Mouse (Mus musculus) liver, embryonic 18 days (tissue): Measurements from ENCODE around the gene Phf3. TPM values are rescaled to one million over a fixed set of nuclear protein-coding genes. Genes with fewer than 3 reads are reported as not detected.

Experiments used
- polyA plus RNA-seq: library from polyadenylated mRNA; depleted of rRNA; stranded (reverse); fragments of >200 nt; gene quantifications from 2 replicates; pipeline ENCODE4 v1.2.3, GENCODE M21; 2012; rRNA removed

Gene Phf3
- polyA plus RNA-seq = 12.1 and 13.2 TPM in 2 replicates

DNA sequence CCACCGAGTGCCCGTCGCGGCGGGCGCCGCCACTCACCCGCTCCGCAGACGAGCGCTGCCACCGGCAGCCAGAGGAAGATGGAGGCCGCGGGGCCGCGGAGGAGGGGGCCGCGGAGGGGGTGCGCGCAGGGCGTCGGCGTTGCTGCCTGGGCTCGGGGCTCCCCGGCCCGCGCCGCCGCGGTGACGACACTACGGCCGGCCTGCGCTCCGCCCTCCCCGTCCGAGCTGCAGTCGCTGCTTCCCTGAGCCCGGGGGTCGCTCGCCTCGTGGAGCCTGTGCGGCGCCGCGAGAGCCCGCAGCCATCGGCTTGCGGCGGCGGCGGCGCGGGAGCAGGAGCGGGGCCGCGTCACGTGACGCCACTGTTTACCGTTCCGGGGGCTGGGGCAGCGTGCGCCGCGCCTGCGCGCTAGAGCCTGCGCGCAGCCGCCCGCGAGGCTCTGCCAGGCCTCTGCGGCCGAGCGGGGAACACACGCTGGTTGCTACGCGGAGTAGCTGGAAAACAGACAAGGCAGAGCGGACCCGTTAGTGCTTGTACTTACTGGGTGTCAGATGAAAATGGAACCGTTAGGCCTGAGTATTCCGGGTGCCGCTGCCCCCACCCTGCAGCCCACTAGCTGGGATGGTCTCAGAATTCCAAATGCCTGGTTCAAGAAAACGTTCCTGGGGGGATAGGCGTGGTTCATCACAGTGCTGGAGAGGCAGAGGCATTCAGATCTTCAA is at the start of gene Phf3:
Gene Phf3, minus strand, starts transcription at position 381 of the 720 bp plus-strand sequence.

Other genes starting within 250 kb of the Phf3 start
- not detected in 2 replicates for gene AC153137.1, start 104.0 kb upstream of the Phf3 start, polyA plus RNA-seq